Mouse (Mus musculus) ES-Bruce4 (cell line): ENCODE measurements around the gene Tas2r119.

Experiments
- CTCF ChIP-seq: IDR thresholded peaks from one replicate; pipeline ENCODE4 v1.8.1; 2011; ENCODE audit warnings: low read depth, low read length
- EP300 ChIP-seq: IDR thresholded peaks from 2 replicates; pipeline ENCODE4 v1.6.1; 2011; ENCODE audit warnings: low read depth, low read length; ENCODE audit not compliant: insufficient read depth
- POLR2A ChIP-seq: IDR thresholded peaks from one replicate; pipeline ENCODE4 v1.8.1; 2011; ENCODE audit warnings: low read length; ENCODE audit not compliant: insufficient read depth

- TF ChIP-seq CTCF = no peak
- TF ChIP-seq POLR2A = no peak
- no peak for TF ChIP-seq EP300
These were observed 12.8 kb downstream of the Tas2r119 start for GRCm38 (mm10) chr15:32189879-32190278.
